Mouse (Mus musculus) liver, embryonic 15.5 days (tissue): ENCODE data around the gene Hspb8. TPM values are rescaled to one million over a fixed set of nuclear protein-coding genes. Genes with fewer than 3 reads are reported as not detected.
"Not testable (repeated sequence)": the region's sequence is repeated elsewhere in the genome, so short reads cannot be mapped to it uniquely, and the experiment has no call there.

Source experiments
- ATAC-seq: fragments of 200-750 bp; cut with Nextera tagmentation; 2 replicates; pipeline ENCODE4 v1.8.0; 2017; ENCODE audit warnings: moderate number of reproducible peaks, mild to moderate bottlenecking, moderate library complexity; ENCODE audit not compliant: insufficient read depth
- H3K27ac ChIP-seq: fragments of 300-500 bp; sonication (generic); replicated peaks from 2 replicates; pipeline ENCODE4 v1.5.1; 2015; ENCODE audit warnings: mild to moderate bottlenecking, inconsistent platforms
- H3K27me3 ChIP-seq: fragments of 300-500 bp; sonication (generic); 2 replicates; pipeline ENCODE4 v1.6.1; 2015; ENCODE audit warnings: mild to moderate bottlenecking, inconsistent platforms
- H3K36me3 ChIP-seq: fragments of 300-500 bp; sonication (generic); replicated peaks from 2 replicates; pipeline ENCODE4 v1.6.1; 2015; ENCODE audit warnings: moderate library complexity, mild to moderate bottlenecking, inconsistent platforms
- H3K4me1 ChIP-seq: fragments of 300-500 bp; sonication (generic); replicated peaks from 2 replicates; pipeline ENCODE4 v1.6.1; 2015; ENCODE audit warnings: inconsistent platforms
- H3K4me2 ChIP-seq: fragments of 300-500 bp; sonication (generic); 2 replicates; pipeline ENCODE4 v1.6.1; 2015; ENCODE audit warnings: moderate library complexity, mild to moderate bottlenecking, inconsistent platforms
- H3K4me3 ChIP-seq: fragments of 300-500 bp; sonication (generic); replicated peaks from 2 replicates; pipeline ENCODE4 v1.5.1; 2015; ENCODE audit warnings: mild to moderate bottlenecking, inconsistent platforms
- H3K9ac ChIP-seq: fragments of 300-500 bp; sonication (generic); 2 replicates; pipeline ENCODE4 v1.6.1; 2015; ENCODE audit warnings: moderate library complexity, mild to moderate bottlenecking, inconsistent platforms
- H3K9me3 ChIP-seq: fragments of 300-500 bp; sonication (generic); replicated peaks from 2 replicates; pipeline ENCODE4 v1.6.1; 2016; ENCODE audit warnings: inconsistent platforms
- WGBS: fragments of 180-500 bp; shearing (Covaris S2); methylation state at CpG from one replicate; pipeline ENCODE4 v1.1.7; 2015; ENCODE audit warnings: mixed read lengths; ENCODE audit not compliant: insufficient replicate concordance; 5-methylcytosine and 5-hydroxymethylcytosine counted together
- polyA plus RNA-seq: library from polyadenylated mRNA; unstranded; fragments of >200 nt; fragmentation: Nextera tagmentation; extraction: Ambion mirVana; gene quantifications from 2 replicates; pipeline ENCODE4 v1.2.1, GENCODE M21; 2015

The Hspb8 gene
- polyA plus RNA-seq, 1 experiment from 2014 or later, result 3.4 TPM

- H3K4me1 ChIP-seq, ATAC-seq, H3K27ac ChIP-seq, H3K27me3 ChIP-seq, H3K4me2 ChIP-seq, H3K4me3 ChIP-seq, H3K9me3 ChIP-seq, H3K36me3 ChIP-seq, H3K9ac ChIP-seq: not testable (repeated sequence)
- 66% methylated on average over 3 of the region's 3 CpGs for WGBS
Observed at GRCm38 (mm10) chr5:116425709-116426108, 3.0 kb upstream of the Hspb8 start.

- Histone ChIP-seq H3K4me2 (no peak overlapping the region), H3K9ac (no peak overlapping the region), H3K27ac (no peak overlapping the region), H3K4me3 (no peak overlapping the region), H3K9me3 (no peaks in the 10 kb centered on the region), H3K36me3 (no peaks in the 10 kb centered on the region), H3K4me1 (no peaks in the 10 kb centered on the region), H3K27me3 (no peaks in the 10 kb centered on the region)
- ATAC-seq, result no peak
- WGBS, result 60% methylated on average over 7 of the region's 7 CpGs
Observed at GRCm38 (mm10) chr5:116425273-116425672, 2.6 kb upstream of the Hspb8 start.

- 66% methylated on average over 8 of the region's 8 CpGs for WGBS
- Histone ChIP-seq H3K9me3 (no peaks in the 10 kb centered on the region), H3K4me1 (0 out of 2 replicates have a peak, but pooled peaks cover 2% of the 10 kb centered on the region), H3K36me3 (no peaks in the 10 kb centered on the region), H3K4me3 (no peak overlapping the region), H3K27ac (no peak overlapping the region), H3K4me2 (no peak overlapping the region), H3K27me3 (no peaks in the 10 kb centered on the region), H3K9ac (no peak overlapping the region)
- ATAC-seq, result no peak
Observed at GRCm38 (mm10) chr5:116423746-116424145, 1.1 kb upstream of the Hspb8 start.

GRCm38 (mm10) chr5:116421791-116422481, 728 bp downstream of the Hspb8 start:
- H3K27me3 ChIP-seq, result no peaks in the 10 kb centered on the region
- no peaks in the 10 kb centered on the region for H3K36me3 ChIP-seq
- no peak for ATAC-seq
- H3K9me3 ChIP-seq, result no peaks in the 10 kb centered on the region
- H3K9ac ChIP-seq, result peak overlapping the region; percentile 30; the same call in 1 of the 2 replicates
- H3K4me3 ChIP-seq, result peak overlapping the region; percentile 37
- H3K4me1 ChIP-seq, result 0 out of 2 replicates have a peak, but pooled peaks cover 2% of the 10 kb centered on the region
- WGBS, result 56% methylated on average over 22 of the region's 22 CpGs
- peak overlapping the region; percentile 52 for H3K4me2 ChIP-seq
- peak overlapping the region; percentile 38; the same call in 1 of the 2 replicates for H3K27ac ChIP-seq

- 30% methylated on average over 6 of the region's 6 CpGs for WGBS
- Histone ChIP-seq H3K4me1 (0 out of 2 replicates have a peak, but pooled peaks cover 2% of the 10 kb centered on the region), H3K36me3 (no peaks in the 10 kb centered on the region), H3K27ac (peak overlapping the region; percentile 55), H3K27me3 (no peaks in the 10 kb centered on the region), H3K4me3 (0 out of 2 replicates have a peak overlapping the region, but pooled peaks have one; percentile 22), H3K9me3 (no peaks in the 10 kb centered on the region), H3K9ac (no peak overlapping the region), H3K4me2 (peak overlapping the region; percentile 39)
- peak; percentile 64; the same call in 1 of the 2 replicates for ATAC-seq
Observed at GRCm38 (mm10) chr5:116420759-116421225, 1.9 kb downstream of the Hspb8 start.

GRCm38 (mm10) chr5:116420213-116420612, 2.5 kb downstream of the Hspb8 start:
- H3K36me3 ChIP-seq, result no peaks in the 10 kb centered on the region

GRCm38 (mm10) chr5:116419322-116420045, 3.2 kb downstream of the Hspb8 start:
- H3K4me1 ChIP-seq, result 0 out of 2 replicates have a peak, but pooled peaks cover 2% of the 10 kb centered on the region
- H3K4me2 ChIP-seq, result no peak overlapping the region; the same call in 1 of the 2 replicates
- 69% methylated on average over 6 of the region's 6 CpGs for WGBS
- no peaks in the 10 kb centered on the region for H3K27me3 ChIP-seq
- no peak overlapping the region for H3K4me3 ChIP-seq
- no peak overlapping the region for H3K9ac ChIP-seq
- H3K9me3 ChIP-seq, result no peaks in the 10 kb centered on the region
- H3K27ac ChIP-seq, result no peak overlapping the region
- H3K36me3 ChIP-seq, result no peaks in the 10 kb centered on the region
- ATAC-seq, result no peak

More at GRCm38 (mm10) chr5:116420213-116420612, 2.5 kb downstream of the Hspb8 start:
- H3K4me1 ChIP-seq, result 0 out of 2 replicates have a peak, but pooled peaks cover 2% of the 10 kb centered on the region
- H3K4me3 ChIP-seq, result 0 out of 2 replicates have a peak overlapping the region, but pooled peaks have one; percentile 22
- H3K27me3 ChIP-seq, result no peaks in the 10 kb centered on the region
- peak overlapping the region; percentile 39 for H3K4me2 ChIP-seq
- H3K9me3 ChIP-seq, result no peaks in the 10 kb centered on the region
- no peak for ATAC-seq
- no peak overlapping the region for H3K9ac ChIP-seq
- no peak overlapping the region for H3K27ac ChIP-seq
- WGBS, result 84% methylated on average over 1 of the region's 1 CpGs

- Histone ChIP-seq H3K27me3 (no peaks in the 10 kb centered on the region), H3K4me2 (no peak overlapping the region), H3K4me3 (no peak overlapping the region), H3K36me3 (no peaks in the 10 kb centered on the region), H3K27ac (no peak overlapping the region), H3K9me3 (no peaks in the 10 kb centered on the region), H3K4me1 (0 out of 2 replicates have a peak, but pooled peaks cover 2% of the 10 kb centered on the region), H3K9ac (no peak overlapping the region)
- 28% methylated on average over 5 of the region's 5 CpGs for WGBS
- no peak for ATAC-seq
Observed at GRCm38 (mm10) chr5:116416208-116416607, 6.5 kb downstream of the Hspb8 start.

- 16% methylated on average over 16 of the region's 16 CpGs for WGBS
- no peak overlapping the region for H3K4me3 ChIP-seq
- no peaks in the 10 kb centered on the region for H3K36me3 ChIP-seq
- no peak overlapping the region for H3K9ac ChIP-seq
- no peak overlapping the region for H3K4me2 ChIP-seq
- no peaks in the 10 kb centered on the region for H3K9me3 ChIP-seq
- no peak for ATAC-seq
- no peak overlapping the region for H3K27ac ChIP-seq
- H3K4me1 ChIP-seq, result 0 out of 2 replicates have a peak, but pooled peaks cover 3% of the 10 kb centered on the region
- no peaks in the 10 kb centered on the region for H3K27me3 ChIP-seq
Observed at GRCm38 (mm10) chr5:116409689-116410590, 12.7 kb downstream of the Hspb8 start.

- no peak overlapping the region for H3K9ac ChIP-seq
- no peak overlapping the region for H3K27ac ChIP-seq
- no peak for ATAC-seq
- H3K4me3 ChIP-seq, result no peak overlapping the region
- H3K27me3 ChIP-seq, result no peaks in the 10 kb centered on the region
- H3K36me3 ChIP-seq, result no peaks in the 10 kb centered on the region
- WGBS, result 53% methylated on average over 9 of the region's 9 CpGs
- no peak overlapping the region for H3K4me2 ChIP-seq
- no peaks in the 10 kb centered on the region for H3K9me3 ChIP-seq
- 0 out of 2 replicates have a peak, but pooled peaks cover 3% of the 10 kb centered on the region for H3K4me1 ChIP-seq
Observed at GRCm38 (mm10) chr5:116408965-116409364, 13.7 kb downstream of the Hspb8 start.
